Mouse (Mus musculus) megakaryocyte, embryonic 14.5 days (primary cell): ENCODE measurements around the gene Efr3b.

Experiments used
- FLI1 ChIP-seq: IDR thresholded peaks from 2 replicates; pipeline ENCODE4 v1.6.1; 2012; ENCODE audit warnings: low read length, inconsistent platforms, mixed read lengths
- GATA1 ChIP-seq: IDR thresholded peaks from 3 replicates; pipeline ENCODE4 v1.6.1; 2012; ENCODE audit warnings: mixed read lengths, low read length, inconsistent platforms, borderline replicate concordance

DNA sequence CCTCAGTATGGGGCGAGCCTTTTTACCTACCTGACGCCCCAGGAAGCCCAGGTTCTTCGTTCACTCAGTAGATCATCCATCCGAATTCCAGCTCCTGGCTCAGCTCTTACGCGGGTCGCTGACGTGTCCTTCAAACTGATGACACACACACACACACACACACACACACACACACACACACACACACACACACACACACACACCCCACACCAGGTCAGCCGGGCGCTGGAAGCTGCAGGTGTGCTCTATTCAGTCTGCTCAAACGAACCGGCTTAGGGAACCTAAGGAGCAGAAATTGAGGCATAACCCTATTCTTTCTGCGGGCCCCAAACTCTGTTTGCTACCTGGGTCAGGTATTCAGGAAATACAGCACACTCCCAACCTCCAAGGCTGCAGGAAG, 331 bp upstream of the Efr3b start:
- TF ChIP-seq GATA1, result no peak
- TF ChIP-seq FLI1, result no peak
